Mouse (Mus musculus) MEL (cell line): Measurements from ENCODE around the gene Parva. TPM values are rescaled to one million over a fixed set of nuclear protein-coding genes. Genes with fewer than 3 reads are reported as not detected.

Source experiments
- DNase-seq: peaks from one replicate; pipeline ENCODE4 v3.0.0; 2011; ENCODE audit warnings: low read depth, low spot score
- H3K27ac ChIP-seq: 2 replicates; pipeline ENCODE4 v1.5.1; 2012; ENCODE audit warnings: low read depth, mild to moderate bottlenecking, control low read depth, low read length, moderate library complexity; ENCODE audit not compliant: control insufficient read depth
- H3K27me3 ChIP-seq, 2 experiments: fragments of 150-350 bp in 1 of 2; sonication (generic) in 1 of 2; 2 replicates each; pipeline ENCODE4 v1.6.1; 2012; ENCODE audit warnings: low read length in 2 of 2, mild to moderate bottlenecking in 2 of 2, improper control_type of control experiment in 1 of 2, moderate library complexity in 1 of 2; ENCODE audit not compliant: insufficient read depth in 2 of 2, control insufficient read depth in 1 of 2
- H3K36me3 ChIP-seq, 2 experiments: 2 replicates each; pipeline ENCODE4 v1.6.1; 2012 to 2014; ENCODE audit warnings: low read length in 2 of 2, improper control_type of control experiment in 1 of 2, inconsistent platforms in 1 of 2, mild to moderate bottlenecking in 1 of 2; ENCODE audit not compliant: insufficient read depth in 2 of 2, control insufficient read depth in 1 of 2
- H3K4me1 ChIP-seq, 2 experiments: fragments of 150-350 bp in 1 of 2; sonication (generic) in 1 of 2; 2 replicates each; pipeline ENCODE4 v1.6.1; 2012; ENCODE audit warnings: low read length in 2 of 2, improper control_type of control experiment in 1 of 2, mild to moderate bottlenecking in 1 of 2; ENCODE audit not compliant: insufficient read depth in 2 of 2, control insufficient read depth in 1 of 2
- H3K4me3 ChIP-seq, 2 experiments: fragments of 150-350 bp in 1 of 2; sonication (generic) in 1 of 2; 2 replicates each; pipeline ENCODE4 v1.5.1; 2012; ENCODE audit warnings: low read depth in 2 of 2, low read length in 2 of 2, mild to moderate bottlenecking in 2 of 2, moderate library complexity in 2 of 2, control low read depth in 1 of 2, improper control_type of control experiment in 1 of 2; ENCODE audit not compliant: control insufficient read depth in 1 of 2, insufficient read depth in 1 of 2
- H3K79me2 ChIP-seq: 2 replicates; pipeline ENCODE4 v1.6.1; 2012; ENCODE audit warnings: mild to moderate bottlenecking, low read length, moderate library complexity; ENCODE audit not compliant: control insufficient read depth, poor library complexity, insufficient read depth
- H3K9ac ChIP-seq: 2 replicates; pipeline ENCODE4 v1.6.1; 2012; ENCODE audit warnings: low read depth, mild to moderate bottlenecking, control low read depth, low read length, moderate library complexity; ENCODE audit not compliant: control insufficient read depth, poor library complexity, severe bottlenecking
- H3K9me3 ChIP-seq: fragments of 150-350 bp; sonication (generic); replicated peaks from 2 replicates; pipeline ENCODE4 v1.6.1; 2012; ENCODE audit warnings: mild to moderate bottlenecking, low read length, improper control_type of control experiment, moderate library complexity; ENCODE audit not compliant: insufficient read depth
- CHD2 ChIP-seq: IDR thresholded peaks from 2 replicates; pipeline ENCODE4 v1.6.1; 2011; ENCODE audit warnings: low read length, improper control_type of control experiment
- E2F4 ChIP-seq: IDR thresholded peaks from 2 replicates; pipeline ENCODE4 v1.6.1; 2011; ENCODE audit warnings: low read depth, low read length, improper control_type of control experiment, borderline replicate concordance
- ETS1 ChIP-seq: IDR thresholded peaks from 2 replicates; pipeline ENCODE4 v1.6.1; 2012; ENCODE audit warnings: low read depth, mild to moderate bottlenecking, inconsistent platforms, low read length, improper control_type of control experiment, moderate library complexity
- JUND ChIP-seq: IDR thresholded peaks from 2 replicates; pipeline ENCODE4 v1.6.1; 2011; ENCODE audit warnings: low read depth, mild to moderate bottlenecking, improper control_type of control experiment, low read length
- KAT2A ChIP-seq: conservative IDR thresholded peaks from 2 replicates; pipeline ENCODE4 v1.6.1; 2012; ENCODE audit warnings: low read depth, low read length, improper control_type of control experiment, inconsistent platforms
- MAFK ChIP-seq: IDR thresholded peaks from 2 replicates; pipeline ENCODE4 v1.6.1; 2011; ENCODE audit warnings: low read depth, mild to moderate bottlenecking, low read length, improper control_type of control experiment, borderline replicate concordance
- MAZ ChIP-seq: IDR thresholded peaks from 2 replicates; pipeline ENCODE4 v1.6.1; 2012; ENCODE audit warnings: low read depth, mild to moderate bottlenecking, inconsistent platforms, low read length, improper control_type of control experiment
- MXI1 ChIP-seq: IDR thresholded peaks from 2 replicates; pipeline ENCODE4 v1.6.1; 2011; ENCODE audit warnings: mild to moderate bottlenecking, low read depth, low read length, improper control_type of control experiment
- MYB ChIP-seq: IDR thresholded peaks from 2 replicates; pipeline ENCODE4 v1.6.1; 2011; ENCODE audit warnings: mild to moderate bottlenecking, low read depth, low read length, improper control_type of control experiment
- MYC ChIP-seq: IDR thresholded peaks from 2 replicates; pipeline ENCODE4 v1.6.1; 2011; ENCODE audit warnings: low read depth, mild to moderate bottlenecking, low read length, improper control_type of control experiment, moderate library complexity
- NELFE ChIP-seq: IDR thresholded peaks from 2 replicates; pipeline ENCODE4 v1.6.1; 2011; ENCODE audit warnings: low read depth, low read length, improper control_type of control experiment
- POLR2AphosphoS5 ChIP-seq: IDR thresholded peaks from 2 replicates; pipeline ENCODE4 v1.6.1; 2012; ENCODE audit warnings: low read depth, borderline replicate concordance, mild to moderate bottlenecking, inconsistent platforms, low read length, moderate library complexity, mixed read lengths
- RCOR1 ChIP-seq: IDR thresholded peaks from 2 replicates; pipeline ENCODE4 v1.6.1; 2012; ENCODE audit warnings: low read depth, mild to moderate bottlenecking, inconsistent platforms, low read length, improper control_type of control experiment
- SIN3A ChIP-seq: IDR thresholded peaks from 2 replicates; pipeline ENCODE4 v1.6.1; 2012; ENCODE audit warnings: low read length, improper control_type of control experiment, inconsistent platforms
- TBP ChIP-seq: IDR thresholded peaks from 2 replicates; pipeline ENCODE4 v1.8.0; 2011; ENCODE audit warnings: low read depth, low read length, improper control_type of control experiment
- USF1 ChIP-seq: IDR thresholded peaks from 2 replicates; pipeline ENCODE4 v1.6.1; 2014; ENCODE audit warnings: low read depth, mild to moderate bottlenecking, inconsistent platforms, low read length, improper control_type of control experiment, moderate library complexity
- ZC3H11A ChIP-seq: IDR thresholded peaks from 2 replicates; pipeline ENCODE4 v1.6.1; 2012; ENCODE audit warnings: low read depth, mild to moderate bottlenecking, inconsistent platforms, low read length, improper control_type of control experiment
- ZKSCAN1 ChIP-seq: IDR thresholded peaks from 2 replicates; pipeline ENCODE4 v1.6.1; 2012; ENCODE audit warnings: low read depth, mild to moderate bottlenecking, inconsistent platforms, low read length, improper control_type of control experiment, moderate library complexity
- polyA plus RNA-seq, 2 experiments: library from polyadenylated mRNA; stranded (reverse) in 1 of 2; unstranded in 1 of 2; fragments of >175 nt in 1 of 2; fragments of >200 nt in 1 of 2; gene quantifications; 2 replicates each; pipeline versions ENCODE4 v1.2.1 to v1.2.4; 2012; ENCODE audit warnings: low replicate concordance in 2 of 2, low read depth in 1 of 2; ENCODE audit not compliant: insufficient read length in 2 of 2, insufficient read depth in 1 of 2, missing spikeins in 1 of 2
- total RNA-seq: library from RNA; depleted of rRNA; stranded (reverse); fragments of 300-350 nt; gene quantifications from 2 replicates; pipeline ENCODE4 v1.2.3, GENCODE M21; 2012

Parva gene
- total and polyA plus RNA-seq, 3 experiments = not detected

- TF ChIP-seq TBP (no peak), CHD2 (no peak)
- TF ChIP-seq, all 39 proteins: peak for 0
- no peaks in the 10 kb centered on the region for H3K9me3 ChIP-seq
- H3K27ac ChIP-seq = no peak overlapping the region
- no peak for DNase-seq
- no peak overlapping the region for H3K4me3 ChIP-seq
- H3K27me3 ChIP-seq = no peaks in the 10 kb centered on the region
- H3K79me2 ChIP-seq = no peaks in the 10 kb centered on the region
- no peaks in the 10 kb centered on the region for H3K4me1 ChIP-seq
- H3K36me3 ChIP-seq = no peaks in the 10 kb centered on the region
- H3K9ac ChIP-seq = no peak overlapping the region
Observed at GRCm38 (mm10) chr7:112479116-112479515, 51.8 kb downstream of the Parva start.

DNA sequence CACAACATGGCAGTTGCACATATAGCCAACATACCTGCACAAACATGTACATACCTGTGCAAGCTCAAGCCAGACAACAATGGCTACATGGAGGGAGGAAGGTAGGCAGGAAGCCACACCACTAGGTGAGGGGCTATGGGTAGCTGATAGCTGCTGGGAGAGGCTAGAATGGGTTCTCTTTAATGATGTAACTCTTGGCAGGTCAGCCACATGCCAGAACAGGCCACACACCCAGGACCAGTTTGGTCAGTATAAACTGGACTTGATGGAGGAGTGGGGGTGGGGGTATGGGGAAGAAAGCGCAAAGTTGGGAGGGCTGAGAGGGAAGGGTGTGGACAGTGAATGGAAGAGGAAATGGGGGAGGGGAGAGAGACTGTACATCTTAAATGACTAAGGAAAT lies 53.7 kb downstream of the Parva start:
- Histone ChIP-seq H3K79me2 (no peaks in the 10 kb centered on the region), H3K4me3 (no peak overlapping the region), H3K27ac (no peak overlapping the region), H3K9me3 (no peaks in the 10 kb centered on the region), H3K27me3 (no peaks in the 10 kb centered on the region), H3K36me3 (no peaks in the 10 kb centered on the region), H3K4me1 (no peaks in the 10 kb centered on the region), H3K9ac (no peak overlapping the region)
- no peak for DNase-seq
- TF ChIP-seq KAT2A (no peak), E2F4 (no peak), JUND (no peak), ZC3H11A (no peak), NELFE (no peak), MAZ (no peak), MAFK (no peak), RCOR1 (no peak), ZKSCAN1 (no peak), USF1 (no peak), TBP (no peak), MYB (no peak), MYC (no peak), SIN3A (no peak), POLR2AphosphoS5 (no peak), ETS1 (no peak), MXI1 (no peak)
